Mouse (Mus musculus): Measurements from ENCODE around the gene Trim47.

DNA sequence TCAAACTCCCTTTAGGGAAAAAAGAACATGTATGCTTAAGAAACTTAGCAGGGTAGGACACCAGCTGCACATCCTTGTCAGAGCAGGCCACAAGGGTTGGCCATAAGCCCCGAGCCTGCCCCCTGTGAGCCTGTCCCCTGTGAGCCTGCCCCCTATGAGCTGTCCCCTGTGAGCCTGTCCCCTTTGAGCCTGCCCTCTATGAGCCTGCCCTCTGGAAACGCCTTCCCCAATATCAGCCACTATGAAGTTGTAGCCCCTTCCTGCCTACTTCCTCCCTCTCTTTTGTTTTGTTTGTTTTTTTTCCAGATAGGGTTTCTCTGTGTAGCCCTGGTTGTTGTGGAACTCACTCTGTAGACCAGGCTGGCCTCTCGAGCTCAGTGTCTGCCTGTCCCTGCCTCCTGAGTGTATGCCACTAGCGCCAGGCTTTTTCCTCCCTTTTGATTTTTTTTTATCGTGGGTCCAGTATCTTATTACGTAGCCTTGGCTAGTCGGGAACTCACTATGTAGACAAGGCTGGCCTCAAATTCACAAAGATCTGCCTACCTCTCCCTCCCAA lies 52.5 kb downstream of the Trim47 start:
- TF ChIP-seq POLR2A (IDR thresholded peaks at IDR 0.05; ENCODE audit: control insufficient read depth, low read depth, low read length) (no peak), CTCF (IDR thresholded peaks at IDR 0.05; ENCODE audit: control insufficient read depth, insufficient read depth, insufficient replicate concordance, low read depth, low read length) (no peak)

All from testis, adult 2 months (tissue).